Mouse (Mus musculus): ENCODE measurements around the gene Rab33b.

Rab33b gene

DNA sequence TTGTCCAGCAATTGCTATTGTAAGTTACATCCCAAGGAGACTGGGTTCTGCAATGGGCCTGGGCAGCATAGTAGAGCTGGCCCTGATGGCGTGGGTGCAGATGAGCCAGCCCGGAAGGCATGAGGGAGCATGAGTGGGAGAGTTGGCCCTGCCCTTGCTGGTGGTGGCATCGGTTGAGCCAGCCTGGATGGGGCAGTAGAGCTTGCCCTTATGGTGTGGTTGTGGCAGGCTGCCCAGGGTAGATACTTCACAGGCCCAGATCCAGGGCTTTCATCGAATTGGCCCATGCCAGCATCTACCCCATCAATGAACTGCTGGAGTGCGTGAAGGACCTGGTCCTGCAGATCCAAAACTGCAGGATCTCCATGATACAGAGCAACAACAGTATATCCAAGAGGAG lies 28.3 kb downstream of the Rab33b start:
- no peak for DNase-seq (ENCODE audit: low spot score)

DNA sequence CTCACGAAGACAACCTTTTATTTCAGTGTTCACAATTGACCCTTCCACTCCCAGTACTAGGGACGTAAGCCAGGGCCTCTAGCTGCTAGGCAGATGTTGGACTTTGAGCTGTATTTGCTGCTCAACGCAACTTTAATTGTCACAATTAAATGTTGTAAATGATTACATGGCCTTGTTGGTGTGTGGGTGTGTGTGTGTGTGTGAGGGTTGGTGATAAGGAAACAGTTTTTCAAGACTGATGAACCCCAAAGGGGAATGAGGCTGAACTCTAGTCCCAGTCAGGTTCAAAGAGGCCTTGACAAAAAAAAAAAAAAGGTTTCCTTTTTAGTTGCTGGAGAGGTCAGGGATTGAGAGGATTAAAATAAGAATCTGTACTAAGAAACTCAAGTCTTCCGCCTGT lies 33.7 kb downstream of the Rab33b start:
- DNase-seq (ENCODE audit: low spot score): no peak

DNA sequence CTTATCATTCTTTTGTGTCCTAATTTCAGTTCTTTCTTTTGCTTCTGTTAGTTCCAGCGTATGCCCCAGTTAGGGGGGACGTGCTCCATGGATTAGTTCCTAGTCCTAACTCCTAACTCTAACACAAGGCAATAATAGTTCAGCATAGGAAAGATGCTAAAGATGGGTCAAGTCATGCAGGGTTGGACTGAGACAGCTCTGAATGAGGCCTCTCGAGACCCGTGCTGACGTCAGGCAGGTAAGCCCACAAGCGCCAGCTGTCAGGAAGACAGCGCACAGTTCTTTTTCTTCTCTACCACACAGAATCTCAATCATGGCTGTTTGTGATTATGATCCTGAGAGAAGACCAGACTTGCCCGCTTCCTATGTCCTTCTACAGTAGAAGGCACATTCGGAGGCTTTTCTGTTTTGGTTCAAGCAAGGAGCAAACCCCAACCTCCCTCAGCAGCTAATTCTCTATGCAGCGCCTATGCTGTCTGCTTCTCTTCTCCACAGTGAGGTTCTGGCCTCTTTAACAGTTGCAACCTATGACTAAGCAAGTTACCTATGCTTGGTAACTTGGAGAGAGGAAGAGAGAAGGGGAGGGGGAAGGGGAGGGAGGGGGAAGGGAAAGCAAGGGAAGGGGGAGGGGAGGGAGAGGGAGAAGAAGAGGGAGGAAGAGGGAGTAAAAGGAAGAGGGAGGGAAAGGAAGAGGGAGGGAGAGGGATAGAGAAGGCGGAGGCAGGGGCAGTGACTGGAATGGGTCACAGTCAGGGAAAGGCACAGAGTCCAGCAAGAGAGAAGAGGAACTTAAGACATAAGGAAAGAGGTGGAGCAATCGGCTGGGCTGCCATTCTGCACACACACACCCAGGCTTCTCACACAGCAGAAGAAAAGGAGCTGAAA lies 34.4 kb downstream of the Rab33b start:
- no peak for DNase-seq (ENCODE audit: low spot score)

DNA sequence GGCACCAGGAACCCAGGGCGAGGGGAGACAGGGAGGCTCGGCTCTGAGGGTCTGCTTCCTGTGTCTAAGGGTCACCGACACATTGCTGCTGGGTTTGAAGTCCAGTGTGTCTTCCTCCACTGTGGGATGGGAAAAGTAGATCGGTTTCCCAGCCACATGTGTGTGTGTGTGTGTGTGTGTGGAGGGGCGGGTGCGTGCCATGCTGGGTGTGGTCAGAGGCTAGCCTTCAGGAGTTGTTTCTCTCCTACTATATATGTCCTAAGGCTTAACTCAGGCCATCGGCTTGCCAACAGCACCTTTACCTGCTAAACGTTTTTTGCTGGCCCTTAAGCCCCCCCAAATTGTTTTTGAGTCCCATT lies 35.0 kb downstream of the Rab33b start:
- DNase-seq (ENCODE audit: low spot score): no peak

DNA sequence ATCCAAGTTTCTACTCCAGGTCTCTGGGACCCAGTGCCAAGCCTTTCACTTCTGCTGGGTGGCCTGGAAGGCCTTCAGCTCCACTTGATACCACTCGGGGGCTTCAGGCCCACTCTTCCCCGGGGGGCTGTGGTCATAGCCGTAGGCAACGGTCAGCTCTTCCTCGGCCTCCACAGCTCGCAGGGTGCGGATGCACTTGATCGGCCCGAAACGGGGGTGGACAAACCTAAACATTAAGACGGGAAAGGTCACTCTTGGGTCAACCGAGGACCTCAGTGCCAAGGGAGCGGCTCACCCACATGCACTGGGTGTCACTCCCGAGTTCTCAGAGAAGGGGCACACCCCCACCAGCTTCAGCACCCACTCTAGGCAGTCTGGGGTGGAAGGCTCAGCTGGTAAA lies 37.5 kb downstream of the Rab33b start:
- no peak for DNase-seq (ENCODE audit: low spot score)

DNA sequence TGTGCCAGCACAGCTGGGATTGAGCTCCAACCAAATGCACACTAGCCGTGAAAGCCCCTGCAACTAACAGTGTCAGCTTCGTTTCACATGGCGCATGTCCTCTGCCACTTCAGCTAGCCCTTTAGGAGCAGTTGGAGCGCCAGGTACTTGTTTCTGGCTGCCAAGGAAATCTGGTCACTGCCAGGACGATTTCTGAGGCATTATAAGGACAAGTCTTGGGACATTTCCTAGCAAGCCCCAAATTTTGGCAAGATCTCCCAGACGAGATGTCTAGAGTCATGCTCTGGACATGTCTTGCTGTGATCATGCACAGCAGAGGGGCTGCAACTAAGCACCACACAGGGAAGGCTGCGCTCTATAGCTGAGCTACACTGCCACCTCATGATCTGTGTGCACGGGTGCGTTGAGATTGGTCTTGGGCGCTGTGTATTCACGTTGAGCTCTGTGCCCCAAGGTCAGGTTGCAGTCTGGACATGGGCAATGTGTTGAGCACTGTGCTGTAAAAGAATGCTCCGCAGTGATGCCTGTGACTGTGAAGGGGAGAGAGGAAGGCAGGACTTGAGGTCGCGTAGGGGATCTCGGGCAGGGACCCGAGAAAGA lies 41.6 kb downstream of the Rab33b start:
- no peak for DNase-seq (ENCODE audit: low spot score)

DNA sequence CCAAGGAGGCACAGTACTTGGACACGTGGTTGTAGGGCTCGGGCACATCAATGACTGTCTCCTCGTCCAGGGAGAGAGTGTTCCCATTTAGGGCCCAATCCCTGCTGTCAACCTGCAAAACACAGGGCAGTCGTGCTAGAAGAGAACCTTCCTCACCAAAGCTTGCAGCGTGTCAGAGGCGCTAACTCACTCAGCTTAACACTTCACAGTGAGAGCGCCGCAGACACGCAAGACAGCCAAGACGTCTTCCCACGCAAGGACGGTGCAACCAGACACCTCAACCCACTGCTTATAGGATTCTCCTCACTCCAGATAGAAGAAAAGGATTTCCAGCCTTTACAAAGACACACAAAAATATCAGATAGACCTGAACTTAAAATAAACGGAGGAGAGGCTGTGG lies 43.2 kb downstream of the Rab33b start:
- no peak for DNase-seq (ENCODE audit: low spot score)

DNA sequence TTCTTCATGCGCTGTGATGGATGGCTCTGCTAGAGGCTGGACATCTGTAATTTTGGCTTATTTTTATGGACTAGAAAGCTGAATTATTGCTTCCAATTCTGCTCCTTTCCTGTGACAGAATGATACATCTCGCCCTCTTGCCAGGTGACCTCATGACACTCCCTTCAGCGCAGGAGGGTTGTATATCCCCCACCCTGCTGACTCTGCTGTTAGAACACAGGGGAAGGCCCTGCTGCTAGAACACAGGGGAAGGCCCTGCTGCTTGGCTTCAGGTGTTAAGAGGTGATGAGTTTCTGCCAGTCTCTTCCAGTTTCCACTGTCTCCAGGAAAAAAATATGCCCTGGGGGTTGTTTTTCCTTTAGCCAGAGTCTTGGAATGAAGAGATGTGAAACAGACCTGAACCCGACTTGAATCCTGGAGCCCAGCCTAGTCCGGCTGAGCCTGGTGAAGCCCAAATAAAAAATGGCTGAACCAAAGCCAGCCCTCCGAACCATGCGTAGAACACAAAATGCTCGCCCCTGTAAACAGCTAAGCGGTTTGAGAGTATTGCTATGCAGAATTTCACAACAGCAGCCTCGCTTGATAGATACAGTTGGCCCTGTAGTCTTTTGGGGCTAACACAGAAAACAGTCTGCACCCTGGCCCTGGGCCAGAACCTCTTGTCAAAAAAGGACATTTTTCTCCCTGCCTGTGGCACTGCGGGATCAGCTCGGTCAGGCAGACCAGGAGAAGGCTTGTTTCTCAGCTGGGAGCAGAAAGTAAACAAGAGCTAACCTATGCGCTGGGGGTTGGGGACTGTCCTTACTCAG lies 48.0 kb downstream of the Rab33b start:
- DNase-seq (ENCODE audit: low spot score): no peak

DNA sequence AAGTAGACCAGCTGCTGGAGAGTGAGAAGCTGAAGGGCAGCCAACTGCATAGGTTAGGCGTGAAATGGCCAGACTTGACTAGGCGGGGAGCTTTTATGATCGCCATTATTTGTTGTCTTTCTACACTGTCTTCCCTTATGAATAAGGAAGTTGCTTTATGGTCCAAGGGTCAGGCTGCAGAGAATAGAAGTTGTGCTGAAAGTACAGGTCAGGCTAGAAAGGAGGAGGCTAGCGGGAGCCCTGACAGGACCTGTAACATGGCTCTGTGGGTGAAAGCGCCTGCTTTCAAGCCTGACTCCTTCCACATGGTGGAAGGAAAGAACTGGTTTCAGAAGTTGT lies 48.5 kb downstream of the Rab33b start:
- no peak for DNase-seq (ENCODE audit: low spot score)

DNA sequence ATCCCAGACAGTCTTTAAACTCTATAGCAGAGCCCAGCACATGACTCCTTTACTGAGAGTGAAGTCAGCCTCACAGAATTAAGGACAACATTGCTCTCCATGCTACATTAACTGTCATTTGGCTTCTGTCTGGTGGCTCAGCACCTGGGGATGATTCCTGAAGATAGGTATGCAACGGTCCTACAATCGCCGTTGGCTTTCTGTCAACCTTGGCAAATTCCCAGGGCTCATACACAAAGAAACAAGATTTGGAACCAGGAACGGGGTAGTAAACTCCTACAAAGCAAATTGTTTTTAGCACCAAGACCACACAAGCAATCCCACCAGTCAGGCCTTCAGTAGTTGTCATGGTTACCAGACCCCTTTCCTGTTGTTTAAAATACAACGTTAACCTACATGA lies 49.9 kb downstream of the Rab33b start:
- no peak for DNase-seq (ENCODE audit: low spot score)

DNA sequence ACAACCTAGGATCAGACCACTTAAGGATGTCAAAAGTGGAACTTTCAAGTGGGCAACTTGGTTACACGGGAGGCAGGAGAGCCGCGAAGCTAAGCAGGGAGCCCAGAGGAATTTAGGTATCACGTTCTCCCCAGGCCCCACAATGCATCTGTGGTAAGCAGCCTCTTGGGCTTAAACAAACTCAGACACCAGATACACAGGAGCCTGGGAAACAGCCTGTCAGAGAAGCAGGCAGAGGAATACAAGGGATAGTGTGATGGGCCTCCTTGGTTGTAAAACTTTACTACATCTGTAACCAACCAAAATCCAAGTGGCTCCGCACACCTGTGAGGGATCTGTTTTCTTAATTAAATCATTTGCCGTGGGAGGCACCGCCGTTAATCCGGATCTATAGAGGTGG lies 50.3 kb downstream of the Rab33b start:
- DNase-seq (ENCODE audit: low spot score): no peak

DNA sequence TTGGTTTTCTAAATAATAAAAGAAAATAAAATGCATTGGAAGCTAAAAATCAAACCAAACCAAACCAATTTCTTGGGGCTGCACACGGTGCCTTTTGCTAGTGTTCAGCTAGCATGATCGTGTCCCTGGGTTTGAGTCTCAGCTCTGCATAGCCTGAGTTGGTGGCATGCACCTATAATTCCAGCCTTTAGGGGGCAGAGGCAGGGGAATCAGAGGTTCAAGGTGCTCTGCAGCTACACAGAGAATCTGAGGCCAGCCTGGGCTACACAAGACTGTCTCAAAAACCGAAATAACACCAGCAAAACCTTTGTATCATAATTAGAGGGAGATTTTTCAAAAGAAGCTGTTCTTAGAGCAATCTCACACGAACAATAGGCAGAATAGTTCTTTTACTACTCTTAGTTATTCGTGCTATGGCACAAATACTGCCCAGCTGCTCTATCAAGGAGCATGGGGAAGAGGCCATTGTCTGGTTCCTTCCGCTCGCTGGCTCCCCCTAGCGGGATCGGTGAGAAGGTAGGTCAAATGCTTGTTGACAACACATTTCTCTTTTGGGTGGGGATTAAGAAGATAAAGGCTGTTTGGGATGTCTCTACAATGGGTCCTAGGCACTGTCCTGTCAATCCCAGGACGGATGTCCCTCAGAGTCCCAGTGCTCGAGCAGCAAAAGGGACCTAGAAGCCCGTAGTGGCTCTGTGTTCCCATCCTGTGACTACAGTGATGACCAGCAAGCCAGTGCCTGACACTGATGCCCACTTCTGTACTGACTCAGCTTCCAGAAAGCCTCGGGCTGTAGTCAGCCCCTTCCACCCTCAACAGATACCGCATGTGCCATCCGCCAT lies 56.1 kb downstream of the Rab33b start:
- DNase-seq (ENCODE audit: low spot score): peak; percentile 75

DNA sequence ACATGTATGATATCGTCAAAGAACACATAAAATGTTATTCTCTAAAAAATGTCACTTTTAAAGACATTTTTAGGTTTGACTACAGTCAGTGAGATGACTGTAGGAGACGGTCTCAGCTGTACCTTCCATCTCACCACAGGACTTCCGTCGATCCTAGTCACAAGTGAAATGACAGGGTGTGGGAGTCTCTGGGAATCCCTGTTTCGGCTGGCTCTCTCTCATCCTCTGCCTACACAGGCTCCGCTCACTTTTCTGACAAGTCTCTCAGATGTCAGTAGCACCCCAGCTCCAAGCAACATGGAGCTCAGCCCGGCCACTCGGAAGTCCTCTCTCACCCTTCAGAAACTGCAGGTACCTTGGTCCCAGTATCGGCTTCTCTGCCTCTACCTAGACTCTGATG lies 56.9 kb downstream of the Rab33b start:
- DNase-seq (ENCODE audit: low spot score): no peak

DNA sequence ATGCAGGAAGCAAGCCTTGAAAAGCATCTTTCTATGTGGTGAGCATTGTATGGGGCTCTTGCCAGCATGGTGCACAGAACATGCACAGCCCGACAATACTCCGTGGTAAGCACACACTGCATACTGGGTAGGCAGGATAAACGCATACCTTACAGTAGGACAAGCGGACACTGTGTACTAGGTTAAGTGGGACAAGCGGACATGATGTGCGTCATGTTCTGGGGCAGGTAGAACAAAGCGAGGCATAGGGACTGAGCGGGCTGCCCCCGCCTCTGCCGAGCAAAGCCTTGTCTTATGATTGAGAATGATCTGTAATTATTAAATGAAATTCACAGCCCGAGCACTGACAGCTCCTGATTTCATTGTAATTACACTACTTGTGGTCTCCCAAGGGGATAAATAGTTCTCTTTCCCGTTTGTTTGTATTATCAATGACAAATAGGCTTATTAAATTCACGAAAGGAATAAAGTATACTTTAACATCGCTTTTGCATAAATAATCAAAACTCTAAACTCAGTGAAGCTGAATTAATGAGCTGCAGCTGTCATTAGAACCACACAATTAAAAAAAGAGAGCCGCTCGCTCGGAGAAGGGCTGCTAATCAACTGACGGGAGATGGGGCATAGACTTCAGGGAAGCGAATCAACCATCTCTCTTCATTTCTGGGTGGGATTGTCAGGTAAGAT lies 60.9 kb downstream of the Rab33b start:
- DNase-seq (ENCODE audit: low spot score): no peak

Data from urinary bladder, postnatal 25 days (tissue).